Mouse (Mus musculus): Measurements from ENCODE around the gene Snap23.

Gene Snap23

GRCm38 (mm10) chr2:120566886-120567797 lies at the start of gene Snap23:
Snap23 (plus strand) TSS chr2:120567671.
- 1% methylated on average over 42 of the region's 42 CpGs for WGBS

- WGBS, result 83% methylated on average over 5 of the region's 5 CpGs
Observed at GRCm38 (mm10) chr2:120518547-120519210, 48.8 kb upstream of the Snap23 start.

- 88% methylated on average over 5 of the region's 5 CpGs for WGBS
Observed at GRCm38 (mm10) chr2:120526771-120527170, 40.7 kb upstream of the Snap23 start.

GRCm38 (mm10) chr2:120531223-120531622 lies 36.2 kb upstream of the Snap23 start:
- 90% methylated on average over 4 of the region's 4 CpGs for WGBS

GRCm38 (mm10) chr2:120539333-120539732 lies 28.1 kb upstream of the Snap23 start:
- WGBS, result 31% methylated on average over 3 of the region's 3 CpGs

- WGBS, result 2% methylated on average over 1 of the region's 1 CpGs
Observed at GRCm38 (mm10) chr2:120539778-120540208, 27.7 kb upstream of the Snap23 start.

GRCm38 (mm10) chr2:120544732-120545131 lies 22.7 kb upstream of the Snap23 start:
- 92% methylated on average over 2 of the region's 2 CpGs for WGBS

GRCm38 (mm10) chr2:120556868-120557267 lies 10.6 kb upstream of the Snap23 start:
- WGBS, result 63% methylated on average over 3 of the region's 3 CpGs

- 80% methylated on average over 3 of the region's 3 CpGs for WGBS
Observed at GRCm38 (mm10) chr2:120558813-120559212, 8.7 kb upstream of the Snap23 start.

GRCm38 (mm10) chr2:120561524-120561923 lies 5.9 kb upstream of the Snap23 start:
- 64% methylated on average over 1 of the region's 1 CpGs for WGBS

- WGBS, result 19% methylated on average over 9 of the region's 9 CpGs
Observed at GRCm38 (mm10) chr2:120562859-120563234, 4.6 kb upstream of the Snap23 start.

GRCm38 (mm10) chr2:120563235-120563990 lies 4.1 kb upstream of the Snap23 start, which contains the start of gene Zfp106:
Zfp106 (minus strand) TSS chr2:120563843.
- WGBS, result under 1% methylated on average over 50 of the region's 50 CpGs

GRCm38 (mm10) chr2:120564548-120565188 lies 2.8 kb upstream of the Snap23 start:
- WGBS, result 94% methylated on average over 4 of the region's 4 CpGs

- WGBS, result 85% methylated on average over 2 of the region's 2 CpGs
Observed at GRCm38 (mm10) chr2:120565363-120565762, 2.1 kb upstream of the Snap23 start.

- under 1% methylated on average over 22 of the region's 22 CpGs for WGBS
Observed at GRCm38 (mm10) chr2:120567798-120568320, 388 bp downstream of the Snap23 start.

- 93% methylated on average over 3 of the region's 3 CpGs for WGBS
Observed at GRCm38 (mm10) chr2:120571081-120571480, 3.6 kb downstream of the Snap23 start.

GRCm38 (mm10) chr2:120572161-120572560 lies 4.7 kb downstream of the Snap23 start:
- WGBS, result 84% methylated on average over 3 of the region's 3 CpGs

- WGBS, result 81% methylated on average over 3 of the region's 3 CpGs
Observed at GRCm38 (mm10) chr2:120575121-120575520, 7.7 kb downstream of the Snap23 start.

GRCm38 (mm10) chr2:120575978-120576377 lies 8.5 kb downstream of the Snap23 start:
- 83% methylated on average over 2 of the region's 2 CpGs for WGBS

- 71% methylated on average over 4 of the region's 4 CpGs for WGBS
Observed at GRCm38 (mm10) chr2:120577799-120578198, 10.3 kb downstream of the Snap23 start.

- 69% methylated on average over 5 of the region's 5 CpGs for WGBS
Observed at GRCm38 (mm10) chr2:120578286-120578685, 10.8 kb downstream of the Snap23 start.
